Mouse (Mus musculus) inflammation-experienced regulatory T-cells, adult 6 months (primary cell): Measurements from ENCODE around the gene Dock6. TPM values are rescaled to one million over a fixed set of nuclear protein-coding genes. Genes with fewer than 3 reads are reported as not detected.

Source experiments
- polyA plus RNA-seq, 3 experiments: library from polyadenylated mRNA; unstranded; fragments of 100-300 nt; shearing (Covaris generic); gene quantifications; one replicate each; pipeline ENCODE4 v1.2.1; 2017

Gene Dock6
- polyA plus RNA-seq, 3 experiments from 2014 or later = 1.7 to 2.1 (median 1.9) TPM

Other genes starting within 250 kb of the Dock6 start
- 10 to 100 TPM; 24.2 to 32.7 (median 26.9) TPM for gene Smarca4, start 236.5 kb downstream of the Dock6 start, polyA plus RNA-seq
- gene Ldlr, start 129.2 kb downstream of the Dock6 start, polyA plus RNA-seq = 10 to 100 TPM in 2 of 3 experiments, 1 to 10 TPM in 1; 9.2 to 21.2 (median 14.6) TPM
- 10 to 100 TPM in 1 of 3 experiments, 1 to 10 TPM in 2; 5.5 to 54.9 (median 8.6) TPM for gene Spc24, start 92.3 kb downstream of the Dock6 start, polyA plus RNA-seq
- not detected for gene Kank2, start 53.9 kb downstream of the Dock6 start, polyA plus RNA-seq
- gene Angptl8, start 17.1 kb downstream of the Dock6 start, polyA plus RNA-seq = not detected
- gene Rab3d, start 65.6 kb upstream of the Dock6 start, polyA plus RNA-seq = 1 to 10 TPM; 7.4 to 9.6 (median 8.9) TPM
- not detected for gene Ccdc159, start 74.8 kb upstream of the Dock6 start, polyA plus RNA-seq
- 10 to 100 TPM in 1 of 3 experiments, 1 to 10 TPM in 2; 8.8 to 11.1 (median 9.7) TPM for gene Tmem205, start 74.9 kb upstream of the Dock6 start, polyA plus RNA-seq
- 1 to 10 TPM in 1 of 3 experiments, under 1 TPM in 2; 0.26 to 1.2 (median 0.45) TPM for gene Plppr2, start 84.4 kb upstream of the Dock6 start, polyA plus RNA-seq
- gene Swsap1, start 103.1 kb upstream of the Dock6 start, polyA plus RNA-seq = 1 to 10 TPM; 3.6 to 6.2 (median 4.9) TPM
- under 1 TPM in 2 of 3 experiments, not detected in 1; 0.31 to 0.38 TPM for gene Epor, start 110.9 kb upstream of the Dock6 start, polyA plus RNA-seq
- not detected for gene Rgl3, start 136.8 kb upstream of the Dock6 start, polyA plus RNA-seq
- not detected for gene Ccdc151, start 150.0 kb upstream of the Dock6 start, polyA plus RNA-seq
- 10 to 100 TPM; 30.8 to 47.7 (median 36.1) TPM for gene Prkcsh, start 150.2 kb upstream of the Dock6 start, polyA plus RNA-seq
- not detected for gene Elavl3, start 199.4 kb upstream of the Dock6 start, polyA plus RNA-seq
- not detected for gene Gm49318, start 218.6 kb upstream of the Dock6 start, polyA plus RNA-seq
- gene Zfp653, start 218.7 kb upstream of the Dock6 start, polyA plus RNA-seq = 1 to 10 TPM; 2.9 to 7.0 (median 6.5) TPM
- gene Ecsit, start 232.8 kb upstream of the Dock6 start, polyA plus RNA-seq = 10 to 100 TPM; 27.7 to 40.0 (median 37.7) TPM
- gene Cnn1, start 246.6 kb upstream of the Dock6 start, polyA plus RNA-seq = under 1 TPM; 0.20 to 0.36 (median 0.32) TPM